Mouse (Mus musculus) v-Abl transformed pro-B cells (cell line): Measurements from ENCODE around the gene Eprs.

Source experiments
- in situ Hi-C, 2 experiments: fragments of 400-800 bp; cut with MboI; formaldehyde crosslinking; loops; one replicate each; pipeline ENCODE4 v1.15.1; 2025; ENCODE audit not compliant: unreplicated experiment in 2 of 2

Gene Eprs

DNA sequence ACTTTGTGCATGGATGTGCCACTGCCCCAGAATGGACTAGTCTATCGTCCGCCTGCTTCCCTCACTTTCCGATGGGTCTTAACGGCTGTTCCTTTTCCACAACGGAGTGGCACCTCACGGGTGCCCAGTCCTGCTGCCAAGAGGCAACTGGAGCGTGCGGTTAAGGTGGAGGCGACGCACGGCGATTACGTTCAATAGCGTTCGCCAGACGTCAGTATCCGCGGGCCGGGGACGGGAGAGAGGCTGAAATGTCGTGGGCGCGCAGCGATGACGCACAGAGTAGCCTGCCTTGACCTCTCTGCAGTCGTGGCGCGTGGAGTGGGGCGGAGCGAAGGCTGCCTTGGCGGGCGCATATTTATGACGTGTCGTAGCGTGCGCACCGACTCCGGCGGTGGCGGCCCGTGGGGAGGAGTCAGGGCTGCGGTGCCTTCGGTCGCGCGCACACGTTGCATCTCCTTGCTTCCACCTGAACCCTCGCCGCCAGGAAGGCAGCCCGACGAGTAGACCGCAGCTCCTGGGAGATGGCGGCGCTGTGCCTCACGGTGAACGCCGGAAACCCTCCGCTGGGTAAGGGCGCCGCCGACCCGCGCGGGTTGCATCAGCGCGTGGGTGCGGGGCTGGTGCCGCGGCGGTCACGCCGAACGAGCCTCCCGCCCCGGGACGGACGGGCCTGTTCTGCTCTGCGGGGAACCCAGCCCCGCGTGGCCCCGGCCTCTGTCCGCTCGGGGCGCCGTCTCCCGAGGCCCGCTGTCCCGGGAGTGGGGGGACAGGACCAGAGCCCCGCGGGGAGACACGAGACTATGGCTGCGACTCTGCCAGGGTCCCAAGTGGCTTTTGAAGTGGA lies at the start of gene Eprs:
Gene Eprs, plus strand, starts transcription at position 368 of the 844 bp plus-strand sequence.
- in situ Hi-C loops, result no loop called here

DNA sequence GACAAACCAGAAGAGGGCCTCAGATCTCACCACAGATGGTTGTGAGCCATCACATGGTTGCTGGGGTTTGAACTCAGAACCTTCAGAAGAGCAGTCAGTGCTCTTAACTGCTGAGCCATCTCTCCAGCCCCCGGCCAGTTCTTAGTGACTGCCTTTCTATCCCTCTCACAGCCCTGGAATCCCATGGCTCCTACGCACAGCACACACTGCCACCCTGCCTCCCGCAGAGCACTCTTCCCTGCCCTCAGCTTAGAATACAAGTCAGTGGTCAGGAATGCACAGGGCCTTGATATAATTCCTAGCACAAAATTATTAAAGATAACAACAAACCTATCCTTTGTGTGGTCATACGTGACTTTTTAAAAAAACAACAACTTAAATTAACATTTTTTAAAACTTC lies 48.3 kb upstream of the Eprs start:
- in situ Hi-C loops, result no loop called here

DNA sequence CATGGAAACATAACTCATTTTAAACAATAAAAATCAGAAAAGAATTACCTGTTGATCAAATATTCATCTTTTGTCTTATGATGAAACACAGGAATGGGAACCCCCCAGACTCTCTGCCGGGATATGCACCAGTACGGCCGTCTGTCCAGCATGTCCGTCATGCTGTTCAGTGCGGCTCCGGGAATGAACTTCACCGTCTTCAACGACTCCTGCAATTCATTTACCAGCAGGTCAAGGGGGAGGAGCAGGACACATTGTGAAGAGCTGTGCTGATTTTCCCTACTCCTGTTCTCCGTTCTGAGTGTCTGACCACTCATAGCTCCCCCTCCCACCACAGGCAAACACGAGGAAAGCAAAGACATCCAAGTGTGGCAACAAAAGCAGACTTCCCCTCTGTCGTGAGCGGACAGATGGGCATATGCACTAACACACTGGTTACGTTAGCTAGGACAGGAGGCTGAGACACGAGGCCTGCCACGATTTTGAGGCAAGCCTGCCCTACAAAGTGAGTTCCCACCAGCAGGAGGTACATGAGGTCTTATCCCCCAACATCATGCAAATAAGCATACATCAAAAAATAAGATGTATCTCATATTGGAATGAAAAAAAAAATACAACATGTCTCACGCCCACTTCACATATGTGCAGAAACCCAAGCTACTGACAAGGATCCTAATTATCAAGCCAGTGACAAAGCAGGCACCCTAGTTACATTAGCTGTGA lies 46.8 kb upstream of the Eprs start:
- in situ Hi-C loops, result no loop called here

DNA sequence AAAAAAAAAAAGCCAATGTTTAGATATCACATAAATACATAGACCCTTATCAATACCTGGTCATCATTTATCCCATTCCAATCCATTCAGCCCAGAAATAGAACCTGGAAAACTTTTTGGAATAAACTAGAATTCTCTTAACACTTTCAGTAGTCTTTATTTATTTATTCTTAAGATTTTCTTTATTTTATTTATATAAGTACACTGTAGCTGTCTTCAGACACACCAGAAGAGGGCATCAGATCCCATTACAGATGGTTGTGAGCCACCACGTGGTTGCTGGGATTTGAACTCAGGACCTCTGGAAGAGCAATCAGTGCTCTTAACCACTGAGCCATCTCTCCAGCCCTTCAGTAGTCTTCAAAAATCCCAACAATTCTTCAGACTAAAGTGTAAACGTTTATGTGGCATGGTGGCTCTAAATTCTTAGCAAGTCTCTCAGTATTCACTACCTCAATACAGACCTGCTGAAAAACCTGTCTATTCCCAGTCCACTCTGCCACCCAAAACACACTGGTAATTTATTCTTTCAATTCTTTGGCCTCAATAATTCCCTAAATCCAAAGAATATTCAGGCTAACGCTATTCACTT lies 35.0 kb upstream of the Eprs start:
- in situ Hi-C loops, result loop anchor here in 1 of 2 experiments (10.0 kb wide), 1 partner anchor 77 kb away; no protein-coding TSS in a partner anchor

DNA sequence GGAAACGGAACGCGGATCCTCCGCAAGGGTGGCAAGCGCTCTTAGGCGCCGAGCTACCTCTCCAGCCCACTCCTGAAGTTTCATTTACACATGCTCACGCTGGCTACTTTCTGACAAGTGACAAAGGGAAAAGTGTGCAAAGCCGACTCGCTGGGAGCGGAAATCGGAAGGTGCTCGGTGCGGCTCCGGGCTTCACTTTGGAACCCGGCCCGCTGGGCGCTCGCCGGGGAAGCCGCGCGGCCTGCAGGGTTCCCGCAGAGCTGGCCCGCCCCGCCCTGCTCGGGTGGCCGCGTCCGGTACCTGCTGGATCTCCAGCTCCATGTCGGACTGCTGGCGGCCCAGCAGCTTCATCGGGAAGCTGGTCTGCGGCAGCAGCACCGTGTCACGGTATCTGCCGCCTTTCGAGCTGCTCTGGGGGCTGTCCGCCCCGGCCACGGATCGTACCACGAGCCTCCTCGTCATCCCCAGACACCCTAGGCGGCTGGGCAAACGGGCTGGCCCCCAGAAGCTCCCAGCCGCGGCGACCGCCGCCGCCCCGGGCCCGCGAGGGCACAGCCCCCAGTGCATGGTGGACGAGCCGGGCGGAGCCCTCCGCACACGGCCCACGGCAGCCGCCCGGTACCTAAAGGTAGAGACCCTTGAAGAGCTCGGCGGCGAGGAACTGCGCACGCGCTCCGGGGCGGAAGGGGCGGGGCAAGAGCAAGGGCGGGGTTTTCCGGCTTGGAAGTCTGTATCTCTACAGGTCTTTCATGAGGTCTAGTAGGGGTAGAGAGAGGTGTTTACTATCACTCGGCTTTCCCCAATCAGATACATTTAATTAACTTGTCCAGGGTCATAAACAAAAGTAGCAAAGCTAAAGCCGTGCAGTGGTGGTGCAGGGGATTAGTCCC lies 33.9 kb upstream of the Eprs start, which contains the start of gene Iars2:
Gene Iars2, minus strand, starts transcription at position 676 of the 890 bp plus-strand sequence.
- in situ Hi-C loops, result loop anchor here in 1 of 2 experiments (10.0 kb wide), 1 partner anchor 76 kb away; no protein-coding TSS in a partner anchor

DNA sequence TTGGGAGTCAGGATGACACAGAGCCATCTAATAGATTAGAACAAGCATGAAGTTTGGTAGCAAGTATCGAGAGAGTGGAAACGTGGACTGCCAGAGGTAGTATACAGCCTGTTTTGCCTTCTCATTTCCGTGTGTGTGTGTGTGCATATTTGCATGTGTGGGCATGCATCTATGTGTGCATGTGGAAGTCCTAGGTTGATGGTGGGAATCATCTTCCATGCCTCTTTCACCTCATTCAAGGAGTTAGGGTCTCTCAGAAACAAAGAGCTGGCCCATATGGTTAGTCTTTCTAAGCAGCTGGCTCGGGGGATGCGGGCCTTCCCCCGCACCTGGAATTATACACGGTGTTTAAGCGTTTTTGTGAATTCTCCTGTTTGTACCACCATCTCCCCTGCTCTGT lies 33.0 kb upstream of the Eprs start:
- in situ Hi-C loops, result loop anchor here in 1 of 2 experiments (10.0 kb wide), 1 partner anchor 75 kb away; no protein-coding TSS in a partner anchor

DNA sequence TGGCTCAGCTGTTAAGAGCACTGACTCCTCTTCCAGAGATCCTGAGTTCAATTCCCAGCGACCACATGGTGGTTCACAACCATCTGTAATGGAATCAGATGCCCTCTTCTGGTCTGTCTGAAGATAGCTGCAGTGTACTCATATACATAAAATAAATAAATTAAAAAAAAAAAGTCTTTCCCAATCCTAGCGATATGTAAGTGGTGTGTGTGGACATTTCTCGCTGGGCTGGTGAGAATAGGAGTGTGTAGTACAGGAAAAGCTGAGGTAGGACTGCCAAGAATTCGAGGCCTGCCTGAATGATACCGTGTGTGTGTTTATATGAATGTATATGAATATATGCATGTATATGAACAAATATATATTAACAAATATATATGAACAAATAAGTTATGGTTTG lies 31.5 kb upstream of the Eprs start:
- in situ Hi-C loops, result no loop called here

DNA sequence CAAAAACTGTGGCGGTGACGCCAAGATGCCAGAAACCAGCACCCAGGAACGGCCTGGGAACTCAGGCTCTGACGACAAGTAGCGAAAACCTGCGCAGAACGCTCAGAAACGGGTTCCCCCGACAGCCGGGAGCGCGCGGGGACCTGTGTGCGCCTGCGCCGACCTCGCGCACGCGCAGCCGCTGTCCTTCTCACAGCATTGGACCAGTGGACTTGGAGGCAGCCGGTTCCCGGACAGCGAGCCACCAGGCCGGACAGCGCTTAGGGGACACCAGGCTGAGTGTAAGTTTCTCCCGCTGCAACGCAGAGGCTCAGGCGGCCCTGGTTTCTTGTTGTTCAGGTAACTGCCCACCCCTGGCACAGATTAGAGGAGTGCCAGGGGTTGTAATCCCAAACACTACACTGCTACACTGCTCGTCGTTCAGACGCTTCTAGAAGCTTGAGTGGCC lies 30.8 kb upstream of the Eprs start, which contains the start of gene Bpnt1:
Gene Bpnt1, plus strand, starts transcription at position 167 of the 448 bp plus-strand sequence.
- in situ Hi-C loops, result no loop called here

DNA sequence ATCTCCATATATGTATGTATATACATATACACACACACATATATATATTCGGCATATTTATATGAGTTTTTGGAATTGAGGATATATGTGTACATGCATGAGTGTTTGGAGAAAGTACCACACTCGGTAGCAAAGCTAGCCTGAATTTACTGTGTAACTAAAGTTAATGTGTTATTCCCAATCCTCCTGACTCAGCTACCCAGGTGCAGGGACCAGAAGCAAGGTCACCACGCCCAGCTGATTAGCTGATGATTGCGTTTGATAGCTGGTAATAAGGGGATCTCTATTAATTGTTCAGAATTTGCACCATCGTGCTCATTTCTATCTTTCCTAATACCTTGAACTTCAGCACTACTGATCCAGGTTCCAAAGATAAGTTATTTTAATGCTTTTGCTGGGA lies 29.2 kb upstream of the Eprs start:
- in situ Hi-C loops, result no loop called here

DNA sequence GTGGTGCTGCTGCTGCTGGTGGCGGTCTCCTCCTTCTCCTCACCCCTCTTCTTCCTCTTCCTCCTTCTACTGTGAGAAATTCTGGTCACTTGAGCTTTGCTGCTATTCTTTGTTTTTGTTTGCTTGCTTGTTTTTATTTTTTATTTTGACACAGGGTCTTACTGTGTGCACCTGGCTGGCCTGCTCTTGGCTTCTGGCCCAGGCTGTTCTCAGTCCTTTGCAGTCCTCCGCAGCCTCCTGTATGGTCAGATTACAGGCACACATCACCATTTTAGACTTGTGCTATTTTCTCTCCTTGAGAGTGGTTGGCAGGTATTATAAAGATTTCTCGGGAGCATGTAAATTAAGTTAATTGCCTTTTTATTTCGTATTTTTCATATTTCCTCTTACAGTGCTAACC lies 28.7 kb upstream of the Eprs start:
- in situ Hi-C loops, result no loop called here

DNA sequence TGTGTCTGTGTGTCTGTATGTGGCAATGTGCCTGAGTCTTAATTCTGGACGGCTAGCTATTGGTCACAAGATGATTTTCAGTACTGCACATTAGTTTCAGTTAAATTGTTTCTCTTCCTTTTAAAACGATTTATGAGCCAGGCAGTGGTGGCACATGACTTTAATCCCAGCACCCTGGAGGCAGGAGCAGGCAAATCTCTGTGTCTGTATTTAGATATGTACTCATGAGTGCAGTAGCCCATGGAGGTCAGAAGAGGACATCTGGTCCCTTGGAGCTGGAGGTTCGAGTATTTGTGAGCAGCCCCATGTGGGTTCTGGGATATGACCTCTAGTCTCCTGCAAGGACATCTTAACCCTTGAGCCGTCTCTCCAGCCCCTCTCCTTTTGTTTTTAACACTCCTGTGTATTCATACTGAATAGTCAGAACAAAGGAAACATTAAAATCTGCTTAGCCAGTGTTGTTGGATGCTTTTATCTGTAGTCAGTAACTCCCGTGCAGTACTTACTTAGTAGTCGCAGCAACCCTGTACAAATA lies 27.5 kb upstream of the Eprs start:
- in situ Hi-C loops, result no loop called here

DNA sequence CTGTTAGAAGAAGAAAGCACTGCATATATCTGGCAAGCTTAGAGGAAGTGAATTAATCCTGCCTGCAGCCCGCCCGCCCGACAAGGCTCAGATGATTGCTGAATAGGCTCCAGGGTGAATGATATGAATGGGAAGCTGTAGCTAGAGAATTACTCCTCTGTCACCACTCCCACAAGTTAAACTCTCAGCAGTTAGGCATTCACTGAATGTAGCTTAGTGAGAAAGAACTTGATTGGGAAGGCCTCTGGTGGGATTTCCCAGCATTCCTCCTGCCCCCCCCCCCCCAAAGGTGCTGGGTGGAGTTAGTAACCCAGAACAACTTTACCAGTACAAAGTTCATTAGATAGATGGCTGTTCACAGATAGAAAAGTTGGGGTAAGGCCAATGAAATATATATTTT lies 26.3 kb upstream of the Eprs start:
- in situ Hi-C loops, result no loop called here

DNA sequence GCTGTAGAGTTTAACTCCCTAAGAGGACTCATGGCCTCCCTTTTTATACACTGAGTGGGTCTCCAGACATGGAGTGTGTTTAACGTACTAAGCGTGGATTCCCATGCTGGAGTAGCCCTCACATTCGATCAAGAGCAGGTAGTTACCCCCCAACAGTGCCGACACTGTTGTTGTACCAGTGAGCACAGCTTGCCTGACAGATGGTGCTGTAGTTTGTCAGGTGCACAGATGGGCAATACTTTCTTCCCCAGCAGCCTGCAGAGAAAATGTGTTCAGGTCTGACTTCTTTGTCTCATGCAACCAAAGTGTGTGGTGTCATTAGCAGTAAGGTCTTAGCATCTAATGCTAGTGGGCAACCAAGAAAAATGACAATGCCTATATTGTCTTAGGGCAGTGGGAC lies 20.4 kb upstream of the Eprs start:
- in situ Hi-C loops, result no loop called here

DNA sequence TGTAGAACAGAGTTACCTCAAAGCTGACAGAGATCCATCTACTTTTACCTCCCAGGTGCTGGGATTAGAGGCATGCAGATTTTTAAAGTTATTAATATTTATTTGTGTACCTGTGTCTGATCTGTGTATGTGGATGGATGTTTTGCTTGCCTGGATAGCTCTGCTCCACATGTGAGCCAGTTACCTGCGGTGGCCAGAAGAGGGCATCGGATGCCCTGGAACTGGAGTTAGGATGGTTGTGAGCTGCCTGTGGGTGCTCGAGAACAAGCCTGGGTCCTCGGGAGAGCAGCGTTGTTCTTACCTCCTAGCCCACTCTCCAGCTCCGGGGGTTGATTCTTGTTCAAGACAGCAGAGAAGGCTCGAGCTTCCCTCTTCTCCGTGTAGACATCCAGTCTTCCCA lies 19.4 kb upstream of the Eprs start:
- in situ Hi-C loops, result no loop called here

DNA sequence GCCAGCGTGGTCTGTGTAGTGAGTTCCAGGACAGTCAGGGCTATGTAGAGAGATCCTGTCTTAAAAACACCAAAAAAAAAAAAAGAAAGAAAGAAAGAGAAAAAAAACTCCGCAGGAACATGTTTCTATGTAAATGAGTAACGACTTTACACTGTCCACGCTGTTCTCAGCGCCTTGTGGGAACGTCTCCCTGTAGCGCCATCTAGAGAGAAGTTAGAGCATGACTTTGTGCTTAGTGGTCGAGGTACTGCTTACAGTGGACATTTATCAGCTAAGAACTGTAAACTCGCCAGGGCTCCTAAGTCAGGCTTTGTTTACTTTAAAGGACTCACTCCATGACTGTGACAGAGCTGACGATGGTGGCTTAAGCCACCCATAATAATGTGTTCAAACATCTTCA lies 16.7 kb upstream of the Eprs start:
- in situ Hi-C loops, result no loop called here

DNA sequence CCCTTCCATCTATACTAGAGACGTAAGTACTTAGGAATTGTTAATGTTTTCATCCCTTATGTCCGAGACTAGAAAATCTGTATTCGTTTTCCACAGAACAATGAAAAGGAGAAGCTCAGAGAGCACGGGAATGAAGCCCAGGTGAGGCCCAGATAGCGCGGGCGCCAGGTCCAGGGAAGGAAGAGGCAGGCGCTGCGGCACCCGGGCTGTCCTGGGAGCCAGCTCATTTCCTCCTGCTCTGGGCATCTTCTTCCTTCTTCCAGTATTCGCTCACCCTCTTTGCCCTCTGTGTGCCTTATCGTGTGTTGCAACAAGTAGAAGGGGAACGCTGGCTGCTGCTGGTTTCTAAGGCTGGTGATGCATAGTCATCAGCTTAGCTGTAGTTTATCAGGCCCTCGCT lies 13.1 kb upstream of the Eprs start:
- in situ Hi-C loops, result no loop called here

DNA sequence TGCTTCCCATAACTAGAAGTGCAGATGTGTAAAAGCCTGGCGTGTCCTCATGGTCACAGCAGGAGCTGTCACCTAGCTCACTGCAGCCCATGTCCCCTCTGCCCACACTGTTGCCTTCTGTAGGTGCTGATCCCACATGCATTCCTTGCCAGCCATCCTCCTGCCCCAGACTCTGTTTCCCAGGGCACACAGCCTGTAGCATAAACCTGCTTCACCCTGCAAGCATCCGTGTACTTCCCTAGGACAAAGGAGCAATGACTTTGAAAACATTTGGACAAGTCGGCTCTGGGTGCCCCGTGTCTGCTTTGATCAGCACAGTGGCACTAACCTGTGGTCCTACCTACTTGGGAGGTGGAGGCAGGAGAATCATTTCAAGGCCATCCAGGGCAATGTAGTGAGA lies 12.2 kb upstream of the Eprs start:
- in situ Hi-C loops, result no loop called here

DNA sequence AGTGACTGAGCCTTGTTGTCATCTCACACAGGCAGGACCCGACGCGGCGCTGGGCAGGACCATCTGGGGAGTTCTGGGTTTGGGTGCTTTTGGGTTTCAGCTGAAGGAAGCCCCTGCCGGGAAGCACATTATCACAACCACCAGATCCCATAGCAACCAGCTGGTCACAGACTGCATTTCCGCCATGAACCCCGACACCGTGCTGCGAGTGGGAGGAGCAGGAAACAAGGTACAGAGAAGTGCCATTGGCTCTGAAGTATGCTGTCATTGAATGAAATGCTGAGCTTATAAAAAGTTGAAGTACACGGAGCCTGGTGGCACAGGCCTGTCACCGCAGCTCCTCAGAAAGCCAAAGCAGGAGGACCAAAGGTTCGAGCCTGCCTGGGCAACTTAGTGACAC lies 10.7 kb upstream of the Eprs start:
- in situ Hi-C loops, result no loop called here

DNA sequence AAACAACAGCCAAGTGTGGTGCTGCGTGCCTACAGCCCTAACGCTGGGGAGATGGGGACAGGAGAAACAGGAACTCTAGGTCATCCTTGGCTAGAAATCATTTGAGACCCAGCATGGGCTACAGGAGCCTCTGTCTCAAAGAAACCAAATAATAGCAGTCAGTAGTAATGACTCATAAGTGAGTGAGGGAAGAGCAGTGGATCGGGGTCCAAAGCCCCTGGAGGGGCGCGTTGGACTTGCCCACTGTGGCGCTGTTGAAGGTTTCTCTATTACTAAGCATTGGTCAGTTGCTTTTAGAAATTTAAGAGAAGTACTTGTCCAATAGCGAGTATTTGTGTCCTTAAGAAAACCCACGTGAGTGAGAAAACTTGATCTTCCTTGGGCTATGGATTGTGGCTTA lies 9.5 kb upstream of the Eprs start:
- in situ Hi-C loops, result no loop called here

DNA sequence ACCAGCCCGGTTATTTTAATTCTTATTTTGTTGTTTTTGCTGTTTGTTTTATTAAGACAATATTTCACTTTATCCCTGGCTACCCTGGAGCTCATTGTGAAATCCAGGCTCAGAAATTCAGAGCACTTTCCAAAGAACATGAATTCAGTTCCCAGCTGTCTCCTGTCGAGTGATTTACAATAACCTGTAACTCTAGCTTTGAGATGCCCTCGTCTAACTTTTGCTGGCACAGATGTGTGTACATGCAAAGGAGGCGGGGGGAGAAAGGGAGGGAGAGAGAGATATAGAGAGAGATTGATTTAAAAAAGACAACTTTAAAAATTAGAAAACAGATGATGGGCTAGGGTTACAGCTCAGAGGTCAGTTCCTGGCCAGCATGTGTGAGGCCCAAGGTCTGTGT lies 8.1 kb upstream of the Eprs start:
- in situ Hi-C loops, result no loop called here
